Mouse (Mus musculus) forebrain, embryonic 10.5 days (tissue): ENCODE data around the gene Rpl21. TPM values are rescaled to one million over a fixed set of nuclear protein-coding genes. Genes with fewer than 3 reads are reported as not detected.
A peak's percentile ranks its signal among the peaks of the same experiment; 100 is the strongest.
"Not testable (repeated sequence)": the region's sequence is repeated elsewhere in the genome, so short reads cannot be mapped to it uniquely, and the experiment has no call there.

ENCODE experiments used
- DNase-seq: peaks from one replicate; pipeline ENCODE4 v3.0.0-alpha.2; 2017; ENCODE audit warnings: low spot score; ENCODE audit errors: extremely low spot score
- H3K27ac ChIP-seq: fragments of 300-500 bp; sonication (generic); 2 replicates; pipeline ENCODE4 v1.5.1; 2016; ENCODE audit warnings: mild to moderate bottlenecking
- H3K27me3 ChIP-seq: fragments of 300-500 bp; sonication (generic); 2 replicates; pipeline ENCODE4 v1.6.1; 2016; ENCODE audit warnings: mild to moderate bottlenecking; ENCODE audit not compliant: poor library complexity, severe bottlenecking
- H3K36me3 ChIP-seq: fragments of 300-500 bp; sonication (generic); replicated peaks from 2 replicates; pipeline ENCODE4 v1.6.1; 2016; ENCODE audit warnings: mild to moderate bottlenecking, moderate library complexity
- H3K4me1 ChIP-seq: fragments of 300-500 bp; sonication (generic); 2 replicates; pipeline ENCODE4 v1.6.1; 2016
- H3K4me3 ChIP-seq: fragments of 300-500 bp; sonication (generic); 2 replicates; pipeline ENCODE4 v1.5.1; 2016; ENCODE audit warnings: mild to moderate bottlenecking, moderate library complexity
- H3K9me3 ChIP-seq: fragments of 300-500 bp; sonication (generic); 2 replicates; pipeline ENCODE4 v1.6.1; 2016; ENCODE audit warnings: mild to moderate bottlenecking, moderate library complexity
- WGBS: fragments of 180-500 bp; shearing (Covaris S2); methylation state at CpG from one replicate; pipeline ENCODE4 v1.1.7; 2016; 5-methylcytosine and 5-hydroxymethylcytosine counted together
- polyA plus RNA-seq: library from polyadenylated mRNA; unstranded; fragments of >200 nt; fragmentation: Nextera tagmentation; extraction: Ambion mirVana; gene quantifications from 2 replicates; pipeline ENCODE4 v1.2.1, GENCODE M21; 2016

Rpl21 gene
- polyA plus RNA-seq, 1 experiment from 2014 or later = 529 TPM

DNA sequence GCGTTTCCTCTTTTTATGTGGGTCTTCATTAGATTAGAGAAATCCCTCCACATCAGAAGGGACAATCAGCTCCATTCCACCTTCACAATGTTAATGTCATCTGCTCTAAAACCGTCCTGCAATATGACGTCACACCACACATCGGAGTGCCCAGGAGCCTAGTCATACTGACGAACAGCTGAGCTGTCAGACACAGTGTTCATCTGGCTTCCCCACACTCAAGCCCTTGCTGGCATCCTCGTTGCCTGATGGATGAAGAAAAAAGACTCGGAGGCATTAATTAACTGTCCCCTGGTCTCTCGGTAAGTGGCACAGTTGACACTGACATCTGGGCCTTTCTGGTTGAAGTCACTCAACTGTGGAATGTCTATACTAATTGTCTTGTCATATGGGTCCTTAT lies 26.6 kb downstream of the Rpl21 start:
- Histone ChIP-seq H3K36me3 (no peaks in the 10 kb centered on the region), H3K4me3 (no peak overlapping the region), H3K9me3 (peaks cover 7% of the 10 kb centered on the region), H3K4me1 (no peaks in the 10 kb centered on the region; the same call in 1 of the 2 replicates), H3K27ac (no peak overlapping the region), H3K27me3 (no peaks in the 10 kb centered on the region)
- 87% methylated on average over 8 of the region's 8 CpGs for WGBS
- no peak for DNase-seq

DNA sequence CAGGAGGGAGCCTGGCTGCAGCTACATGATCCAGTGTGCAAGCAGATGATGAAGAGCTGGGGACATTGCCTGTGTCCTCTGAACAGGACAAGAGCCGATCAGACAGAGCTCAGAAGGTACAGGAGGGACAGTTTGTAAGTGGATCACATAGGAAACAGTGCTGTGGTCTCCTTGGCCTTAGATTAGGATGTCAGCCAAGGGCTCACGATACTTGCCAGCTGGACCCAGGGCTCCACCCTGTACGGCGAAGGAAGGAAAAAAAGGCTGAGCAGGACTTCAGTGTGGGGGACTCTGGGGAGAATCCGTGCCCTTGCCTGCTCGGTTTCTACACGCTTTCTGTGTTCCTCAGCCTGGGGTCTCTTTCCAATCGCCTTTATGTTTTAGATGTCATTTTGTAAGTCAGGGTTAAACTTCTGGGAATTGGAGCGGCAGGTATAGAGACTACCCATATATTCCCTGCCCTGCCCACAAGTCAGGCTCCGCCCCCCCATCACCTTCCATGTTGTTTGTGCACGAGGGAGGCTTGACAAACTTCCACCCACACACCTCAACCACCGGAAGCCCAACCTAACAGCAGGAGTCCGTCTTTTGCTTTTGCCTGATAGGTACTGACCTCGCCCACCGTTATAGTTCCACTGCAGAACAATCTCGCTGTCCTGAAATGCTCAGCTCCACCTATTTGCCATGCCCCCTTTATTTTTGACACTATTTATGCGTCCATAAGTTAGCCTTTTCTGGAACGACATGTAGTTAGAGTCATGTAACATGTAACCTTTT lies 27.7 kb downstream of the Rpl21 start:
- Histone ChIP-seq H3K27me3 (no peaks in the 10 kb centered on the region), H3K9me3 (peaks cover 7% of the 10 kb centered on the region), H3K27ac (no peak overlapping the region), H3K36me3 (no peaks in the 10 kb centered on the region), H3K4me1 (no peaks in the 10 kb centered on the region; the same call in 1 of the 2 replicates), H3K4me3 (no peak overlapping the region)
- DNase-seq = no peak
- 85% methylated on average over 18 of the region's 18 CpGs for WGBS

DNA sequence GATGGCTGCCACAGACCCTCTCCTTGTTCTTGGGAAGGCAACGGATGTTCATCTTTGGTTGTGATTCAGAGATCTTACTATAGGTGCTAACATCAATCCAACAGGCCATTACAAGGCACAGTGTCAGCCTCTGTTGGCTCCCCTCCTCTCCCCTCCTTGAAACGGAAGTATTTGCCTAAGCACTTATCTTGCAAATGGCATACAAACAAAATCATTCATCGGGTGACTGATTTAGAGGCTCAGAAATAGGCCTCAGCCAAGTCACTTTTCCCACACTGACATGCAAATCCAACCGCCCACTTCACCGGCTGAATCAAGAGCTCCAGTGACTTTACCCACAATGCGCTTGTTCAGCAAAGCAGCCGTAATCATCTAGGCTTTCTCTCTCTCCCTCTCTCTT lies 28.9 kb downstream of the Rpl21 start:
- no peak overlapping the region for H3K27ac ChIP-seq
- whole genome bisulfite sequencing = 68% methylated on average over 7 of the region's 7 CpGs
- DNase-seq = no peak

DNA sequence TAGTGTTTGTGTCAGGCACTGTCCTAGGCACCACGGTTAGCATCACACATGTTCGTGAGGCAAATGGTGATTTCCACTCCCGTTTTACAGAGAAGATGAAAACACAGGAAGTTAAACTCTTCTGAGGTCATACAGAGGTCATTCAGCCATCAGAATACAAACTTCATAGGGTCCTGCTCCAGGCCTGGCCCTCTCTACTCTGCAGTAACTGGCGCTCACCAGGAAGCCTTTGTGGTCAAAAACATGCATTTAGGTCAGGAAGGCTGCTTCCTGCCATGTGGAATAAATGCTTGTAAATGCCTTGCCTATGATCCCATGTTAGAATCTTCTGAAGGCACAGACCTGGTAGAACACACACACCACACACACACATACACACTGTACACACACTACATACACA lies 32.8 kb downstream of the Rpl21 start:
- Histone ChIP-seq H3K36me3 (no peaks in the 10 kb centered on the region), H3K4me3 (no peak overlapping the region), H3K4me1 (peaks cover 14% of the 10 kb centered on the region), H3K27ac (no peak overlapping the region), H3K27me3 (no peaks in the 10 kb centered on the region), H3K9me3 (no peaks in the 10 kb centered on the region)
- DNase-seq = no peak
- WGBS = 76% methylated on average over 4 of the region's 4 CpGs

More for the DNA sequence above, 28.9 kb downstream of the Rpl21 start:
- H3K27me3 ChIP-seq = no peaks in the 10 kb centered on the region
- no peaks in the 10 kb centered on the region for H3K36me3 ChIP-seq
- no peaks in the 10 kb centered on the region for H3K9me3 ChIP-seq
- H3K4me3 ChIP-seq = no peak overlapping the region
- H3K4me1 ChIP-seq = no peaks in the 10 kb centered on the region; the same call in 1 of the 2 replicates

DNA sequence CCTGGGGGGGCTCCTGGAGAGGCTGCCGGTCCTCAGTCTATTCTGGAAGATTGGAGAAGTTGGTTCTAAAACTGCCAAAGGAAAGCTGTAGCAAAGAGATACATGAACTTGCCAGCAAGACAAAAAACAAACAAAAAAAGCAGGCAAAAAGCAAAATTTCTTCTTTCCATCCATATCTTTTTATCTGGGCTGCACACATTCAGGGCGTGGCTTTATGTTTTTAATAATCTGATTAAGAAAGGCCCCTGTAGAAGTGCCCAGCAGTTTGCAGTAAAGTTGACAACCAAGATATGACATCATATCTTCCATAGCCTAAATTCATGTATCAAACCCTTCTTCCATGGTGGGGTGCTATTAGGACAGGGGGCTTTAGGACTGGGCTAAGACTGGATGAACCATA lies 33.6 kb downstream of the Rpl21 start:
- Histone ChIP-seq H3K9me3 (no peaks in the 10 kb centered on the region), H3K27me3 (no peaks in the 10 kb centered on the region), H3K4me1 (peaks cover 14% of the 10 kb centered on the region), H3K4me3 (no peak overlapping the region), H3K27ac (no peak overlapping the region), H3K36me3 (no peaks in the 10 kb centered on the region)
- 94% methylated on average over 2 of the region's 2 CpGs for WGBS
- DNase-seq = no peak

DNA sequence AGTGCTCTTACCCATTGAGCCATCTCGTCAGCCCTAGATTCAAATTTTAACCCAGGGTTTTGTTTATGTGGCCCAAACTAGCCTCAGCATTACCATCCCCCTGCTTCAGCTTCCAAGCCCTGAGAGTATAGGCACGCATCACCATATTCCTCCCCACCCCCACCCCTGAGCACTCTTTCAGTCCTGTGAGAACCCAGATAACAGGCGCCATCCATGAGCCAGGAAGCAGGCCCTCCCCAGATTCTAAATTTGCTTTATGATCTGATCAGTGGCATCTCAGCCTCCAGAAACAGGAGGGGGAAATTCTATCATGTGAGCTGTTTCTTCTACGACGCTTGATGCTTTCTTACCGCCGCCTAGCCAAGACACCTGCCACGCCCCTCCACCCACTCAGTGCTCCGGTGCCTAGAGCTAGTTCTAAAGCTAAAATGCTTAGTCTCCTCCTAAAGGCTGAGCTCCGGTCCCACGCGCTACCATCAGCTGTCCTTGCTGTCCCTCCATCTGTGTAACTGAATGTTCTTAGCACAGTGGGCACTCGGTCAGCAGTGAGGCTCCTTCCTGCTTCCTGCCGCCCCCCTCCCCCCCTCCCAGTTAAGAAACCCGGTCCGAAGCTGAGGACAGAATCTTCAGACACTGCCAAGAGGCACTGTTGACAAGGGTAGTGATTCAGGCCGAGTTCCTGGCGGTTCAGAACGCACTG lies 34.7 kb downstream of the Rpl21 start:
- H3K4me1 ChIP-seq = peaks cover 14% of the 10 kb centered on the region
- peak overlapping the region; percentile 38 for H3K4me3 ChIP-seq
- no peaks in the 10 kb centered on the region for H3K9me3 ChIP-seq
- WGBS = 8% methylated on average over 19 of the region's 19 CpGs
- no peak for DNase-seq
- H3K27me3 ChIP-seq = no peaks in the 10 kb centered on the region
- H3K36me3 ChIP-seq = no peaks in the 10 kb centered on the region
- peak overlapping the region; percentile 51; the same call in 1 of the 2 replicates for H3K27ac ChIP-seq

DNA sequence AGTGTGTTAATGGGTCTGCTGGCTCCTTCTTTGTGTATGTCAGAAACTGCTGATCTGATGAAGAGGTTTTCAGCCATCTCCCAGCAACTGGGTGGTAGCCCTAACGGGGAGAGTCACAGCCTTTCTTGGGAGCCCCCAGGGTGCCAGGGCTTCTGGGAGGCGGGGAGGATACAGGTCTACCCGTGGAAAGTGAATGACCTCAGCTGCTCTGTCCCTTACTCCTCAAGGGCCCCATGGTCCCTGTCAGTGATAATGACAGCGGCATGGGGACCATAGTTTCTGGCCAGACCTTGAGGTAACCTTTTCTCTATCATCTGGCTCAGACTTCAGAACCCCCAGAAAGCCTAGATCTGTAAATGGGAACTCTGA lies 35.2 kb downstream of the Rpl21 start:
- H3K4me3 ChIP-seq = peak overlapping the region; percentile 38; the same call in 1 of the 2 replicates
- no peak for DNase-seq
- 13% methylated on average over 4 of the region's 4 CpGs for WGBS
- H3K9me3 ChIP-seq = no peaks in the 10 kb centered on the region
- H3K36me3 ChIP-seq = no peaks in the 10 kb centered on the region
- peaks cover 14% of the 10 kb centered on the region for H3K4me1 ChIP-seq
- H3K27ac ChIP-seq = peak overlapping the region; percentile 51; the same call in 1 of the 2 replicates
- H3K27me3 ChIP-seq = no peaks in the 10 kb centered on the region

DNA sequence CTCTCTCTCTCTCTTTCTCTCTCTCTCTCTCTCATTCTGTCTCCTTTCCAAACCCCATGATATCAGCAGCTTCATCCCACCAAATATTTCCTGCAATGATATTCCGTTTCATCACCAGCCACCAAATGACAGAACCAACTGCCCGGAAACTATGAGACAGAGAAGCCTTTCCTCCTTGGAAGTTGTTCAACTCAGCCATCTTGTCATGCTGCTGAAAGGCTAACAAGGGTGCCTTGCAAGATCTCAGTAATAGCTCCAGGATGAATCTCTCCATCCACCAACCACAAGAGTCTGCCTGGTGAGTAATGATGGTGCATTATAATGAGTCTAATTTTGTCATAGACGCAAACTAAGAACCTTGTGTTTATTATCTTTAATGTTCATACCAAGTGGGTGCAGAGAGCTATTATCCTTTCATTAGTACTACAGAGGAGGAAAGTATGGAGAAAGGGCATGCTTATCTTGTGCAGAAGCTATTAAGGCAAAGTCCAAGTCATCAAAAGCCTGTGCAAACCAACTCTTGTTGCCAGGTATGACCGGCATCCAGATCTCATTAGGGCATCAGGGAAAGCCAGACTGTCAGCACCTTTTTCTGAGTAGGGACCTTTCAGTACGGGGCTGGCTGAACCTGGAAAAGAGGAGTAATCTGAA lies 40.4 kb downstream of the Rpl21 start:
- Histone ChIP-seq H3K36me3 (no peaks in the 10 kb centered on the region), H3K9me3 (peaks cover 5% of the 10 kb centered on the region), H3K27ac (no peak overlapping the region), H3K4me1 (peaks cover under 1% of the 10 kb centered on the region), H3K27me3 (no peaks in the 10 kb centered on the region), H3K4me3 (no peak overlapping the region)
- no peak for DNase-seq
- WGBS = 93% methylated on average over 5 of the region's 5 CpGs

DNA sequence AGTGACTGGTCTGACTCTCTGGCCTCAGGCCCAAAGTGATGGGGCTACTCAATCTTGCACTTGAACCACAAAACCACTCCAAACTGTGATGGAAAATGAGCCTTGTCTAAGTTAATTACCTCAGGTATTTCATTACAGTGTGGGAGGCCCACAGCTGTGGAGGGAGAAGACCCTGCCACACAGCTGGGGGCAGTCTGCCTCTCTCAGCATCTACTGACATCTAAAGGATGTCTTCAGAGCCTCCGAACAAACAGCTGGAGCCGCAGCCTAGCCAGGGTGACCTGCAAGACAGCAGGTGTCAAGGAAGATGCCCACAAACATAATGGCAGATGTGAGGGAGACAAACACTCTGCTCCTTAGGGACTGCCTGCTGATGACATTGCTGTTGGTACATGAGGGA lies 43.3 kb downstream of the Rpl21 start:
- Histone ChIP-seq H3K27me3 (no peaks in the 10 kb centered on the region), H3K36me3 (no peaks in the 10 kb centered on the region), H3K27ac (no peak overlapping the region), H3K9me3 (peaks cover 5% of the 10 kb centered on the region), H3K4me1 (no peaks in the 10 kb centered on the region), H3K4me3 (no peak overlapping the region)
- DNase-seq = no peak
- WGBS = 85% methylated on average over 2 of the region's 2 CpGs

DNA sequence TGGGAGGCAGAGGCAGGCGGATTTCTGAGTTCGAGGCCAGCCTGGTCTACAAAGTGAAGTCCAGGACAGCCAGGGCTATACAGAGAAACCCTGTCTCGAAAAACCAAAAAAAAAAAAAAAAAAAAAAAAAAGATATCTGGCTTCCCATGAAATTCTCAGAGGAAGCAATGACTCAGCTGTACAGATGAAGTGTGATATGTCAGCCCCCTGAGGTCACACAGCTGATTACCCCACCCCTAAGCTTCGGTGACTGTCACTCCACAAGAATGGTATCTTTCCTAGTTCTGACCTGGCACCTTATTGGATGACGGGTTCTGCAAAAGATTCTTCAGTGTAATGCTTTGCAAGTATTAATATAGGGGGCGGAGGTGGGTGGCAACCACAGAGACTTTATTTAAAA lies 45.2 kb downstream of the Rpl21 start:
- 89% methylated on average over 5 of the region's 6 CpGs for WGBS
- H3K4me1 ChIP-seq, H3K36me3 ChIP-seq, DNase-seq, H3K4me3 ChIP-seq, H3K27ac ChIP-seq, H3K9me3 ChIP-seq, H3K27me3 ChIP-seq: not testable (repeated sequence)

DNA sequence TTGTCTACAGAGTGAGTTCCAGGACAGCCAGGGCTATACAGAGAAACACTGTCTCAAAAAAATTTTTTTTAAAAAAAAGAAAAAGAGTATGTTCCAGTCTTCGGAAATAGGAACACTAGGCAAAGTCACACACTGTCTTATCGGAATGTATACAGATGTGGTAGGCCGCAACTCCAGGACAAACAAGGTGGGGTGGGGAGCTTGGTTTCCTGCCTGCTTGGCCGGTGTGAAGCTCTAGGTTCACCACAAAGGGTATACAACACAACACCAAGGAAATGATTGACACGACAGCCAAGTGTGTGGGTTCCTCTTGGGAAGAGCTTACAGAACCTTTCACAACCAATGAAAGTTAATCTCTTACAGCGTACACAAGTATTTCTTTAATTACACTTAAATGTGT lies 49.6 kb downstream of the Rpl21 start:
- no peaks in the 10 kb centered on the region for H3K27me3 ChIP-seq
- no peak for DNase-seq
- no peak overlapping the region for H3K27ac ChIP-seq
- WGBS = 91% methylated on average over 6 of the region's 6 CpGs
- no peaks in the 10 kb centered on the region for H3K4me1 ChIP-seq
- H3K36me3 ChIP-seq = no peaks in the 10 kb centered on the region
- no peak overlapping the region for H3K4me3 ChIP-seq
- H3K9me3 ChIP-seq = no peaks in the 10 kb centered on the region

DNA sequence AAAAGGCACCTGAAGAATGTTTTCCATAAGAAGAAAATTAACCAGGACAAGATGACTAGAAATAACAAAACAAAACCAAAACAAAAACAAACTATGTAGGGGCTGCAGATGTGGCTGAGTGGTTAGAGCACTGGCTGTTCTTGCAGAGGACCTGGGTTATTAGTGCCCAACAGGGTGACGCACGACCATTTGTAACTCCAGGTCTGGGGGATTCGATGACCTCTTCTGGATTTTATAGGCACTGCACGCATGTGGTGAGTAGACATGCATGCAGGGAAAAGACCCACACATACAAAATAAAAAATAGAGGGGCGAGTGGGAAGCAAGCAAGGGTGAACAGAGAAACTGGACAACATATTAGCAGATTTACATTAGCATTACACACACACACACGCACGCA lies 50.4 kb downstream of the Rpl21 start:
- WGBS = 73% methylated on average over 7 of the region's 7 CpGs
- DNase-seq = no peak
- Histone ChIP-seq H3K9me3 (no peaks in the 10 kb centered on the region), H3K27me3 (no peaks in the 10 kb centered on the region), H3K4me1 (no peaks in the 10 kb centered on the region), H3K27ac (no peak overlapping the region), H3K4me3 (no peak overlapping the region), H3K36me3 (no peaks in the 10 kb centered on the region)
